Mouse (Mus musculus) embryonic fibroblast, embryonic 13.5 days (primary cell): ENCODE data around the gene Exoc6b.

Source experiments
- CTCF ChIP-seq: IDR thresholded peaks from 2 replicates; pipeline ENCODE4 v1.5.1; 2011; ENCODE audit warnings: mild to moderate bottlenecking, control low read depth, low read length, moderate library complexity, borderline replicate concordance; ENCODE audit not compliant: insufficient read depth
- POLR2A ChIP-seq: IDR thresholded peaks from 2 replicates; pipeline ENCODE4 v1.6.1; 2011; ENCODE audit warnings: low read depth, mild to moderate bottlenecking, control low read depth, low read length, moderate library complexity

GRCm38 (mm10) chr6:84926066-84926465, 143.2 kb downstream of the Exoc6b start:
- no peak for TF ChIP-seq CTCF
- no peak for TF ChIP-seq POLR2A
